Mouse (Mus musculus) megakaryocyte, embryonic 14.5 days (primary cell): ENCODE data around the gene Garnl3. TPM values are rescaled to one million over a fixed set of nuclear protein-coding genes. Genes with fewer than 3 reads are reported as not detected.

Experiments used
- H3K27me3 ChIP-seq: replicated peaks from 2 replicates; pipeline ENCODE3; 2012; ENCODE audit warnings: inconsistent platforms
- H3K36me3 ChIP-seq: replicated peaks from 2 replicates; pipeline ENCODE3; 2012; ENCODE audit warnings: low read length, inconsistent platforms, mixed read lengths
- H3K4me1 ChIP-seq: 2 replicates; pipeline ENCODE4 v1.6.1; 2012; ENCODE audit warnings: inconsistent platforms
- H3K4me3 ChIP-seq: replicated peaks from 2 replicates; pipeline ENCODE3; 2012; ENCODE audit warnings: moderate library complexity, mild to moderate bottlenecking, inconsistent platforms
- H3K9me3 ChIP-seq: 2 replicates; pipeline ENCODE4 v1.6.1; 2012; ENCODE audit warnings: inconsistent platforms
- FLI1 ChIP-seq: IDR thresholded peaks from 2 replicates; pipeline ENCODE4 v1.6.1; 2012; ENCODE audit warnings: low read length, inconsistent platforms, mixed read lengths
- GATA1 ChIP-seq: IDR thresholded peaks from 3 replicates; pipeline ENCODE4 v1.6.1; 2012; ENCODE audit warnings: mixed read lengths, low read length, inconsistent platforms, borderline replicate concordance
- polyA plus RNA-seq: library from polyadenylated mRNA; stranded (reverse); fragments of >175 nt; gene quantifications from 2 replicates; pipeline ENCODE4 v1.2.3, GENCODE M21; 2012; ENCODE audit warnings: low replicate concordance; ENCODE audit not compliant: insufficient read depth

Gene Garnl3
- polyA plus RNA-seq = 0.06 TPM in 1 of 2 replicates, not detected in the other

DNA sequence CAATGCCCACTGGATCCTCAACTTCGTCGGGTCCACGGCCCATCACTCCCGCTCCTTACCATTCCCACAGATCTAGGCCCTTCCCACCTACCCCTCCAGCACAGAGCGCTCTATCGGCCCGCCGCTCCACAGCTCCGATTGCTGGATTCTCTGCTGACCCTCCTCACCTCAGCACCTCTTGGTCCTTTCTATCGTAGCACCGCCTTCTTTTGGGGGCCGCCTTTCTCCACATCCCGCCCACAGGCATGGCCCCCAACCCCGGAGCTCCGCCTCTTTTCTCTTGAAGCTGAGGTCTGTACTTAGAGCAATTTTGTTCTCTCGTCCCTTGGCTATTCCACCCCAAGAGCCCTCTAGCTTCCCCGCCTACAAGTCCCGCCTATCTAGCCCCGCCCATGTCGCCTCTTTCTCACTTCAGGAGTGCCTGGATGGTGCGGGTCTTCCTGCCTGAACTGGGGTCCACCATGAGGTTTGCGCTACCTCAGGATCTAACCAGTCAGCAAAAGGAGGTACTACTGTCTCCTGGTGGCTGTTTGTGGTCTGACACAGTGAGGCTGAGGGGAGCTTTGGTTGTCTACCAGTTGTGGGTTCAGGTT lies at the start of gene Garnl3:
Gene Garnl3, minus strand, starts transcription at position 155 of the 593 bp plus-strand sequence.
- Histone ChIP-seq H3K4me1 (peaks cover 33% of the 10 kb centered on the region), H3K36me3 (no peaks in the 10 kb centered on the region), H3K9me3 (no peaks in the 10 kb centered on the region), H3K4me3 (peak within 1 kb of the TSS; percentile 93), H3K27me3 (peaks cover 67% of the 10 kb centered on the region)
- TF ChIP-seq GATA1 (no peak), FLI1 (no peak)

DNA sequence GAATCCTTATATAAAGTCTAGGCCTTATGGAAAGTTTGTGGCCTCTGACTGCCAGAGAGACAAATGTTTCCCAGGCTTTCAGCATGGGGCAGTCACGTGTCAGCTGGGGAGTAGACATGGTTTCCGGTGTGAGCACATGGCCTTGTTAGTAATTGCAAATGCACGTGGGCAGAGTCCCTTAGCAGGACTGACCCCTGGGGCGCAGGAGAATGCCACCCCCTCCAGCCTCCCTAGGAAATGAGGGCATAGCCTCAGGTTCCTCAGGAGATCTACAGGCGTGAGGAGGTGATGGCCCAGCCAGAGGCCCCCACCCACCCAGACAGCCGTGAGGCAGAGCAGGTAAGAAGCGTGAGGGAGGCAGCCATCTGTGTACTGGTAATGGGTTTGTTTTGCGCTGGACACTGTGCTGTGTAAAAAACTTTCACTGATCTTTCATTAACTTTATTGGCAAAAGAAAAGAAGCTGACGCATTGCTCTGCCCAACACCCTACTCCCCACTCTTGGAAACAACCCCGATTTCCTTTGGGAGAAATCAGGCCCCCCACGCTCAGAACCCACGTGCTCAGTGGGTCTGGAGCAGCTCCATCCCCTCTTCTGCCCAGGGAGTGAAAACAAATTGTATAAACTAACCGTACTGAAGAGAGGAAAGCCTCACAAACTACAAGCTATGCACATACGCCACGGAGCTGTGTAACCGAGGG lies 48.6 kb upstream of the Garnl3 start:
- Histone ChIP-seq H3K27me3 (peaks cover 58% of the 10 kb centered on the region), H3K4me1 (peaks cover 35% of the 10 kb centered on the region), H3K4me3 (no peak overlapping the region), H3K9me3 (no peaks in the 10 kb centered on the region), H3K36me3 (no peaks in the 10 kb centered on the region)
- TF ChIP-seq FLI1 (no peak), GATA1 (no peak)

DNA sequence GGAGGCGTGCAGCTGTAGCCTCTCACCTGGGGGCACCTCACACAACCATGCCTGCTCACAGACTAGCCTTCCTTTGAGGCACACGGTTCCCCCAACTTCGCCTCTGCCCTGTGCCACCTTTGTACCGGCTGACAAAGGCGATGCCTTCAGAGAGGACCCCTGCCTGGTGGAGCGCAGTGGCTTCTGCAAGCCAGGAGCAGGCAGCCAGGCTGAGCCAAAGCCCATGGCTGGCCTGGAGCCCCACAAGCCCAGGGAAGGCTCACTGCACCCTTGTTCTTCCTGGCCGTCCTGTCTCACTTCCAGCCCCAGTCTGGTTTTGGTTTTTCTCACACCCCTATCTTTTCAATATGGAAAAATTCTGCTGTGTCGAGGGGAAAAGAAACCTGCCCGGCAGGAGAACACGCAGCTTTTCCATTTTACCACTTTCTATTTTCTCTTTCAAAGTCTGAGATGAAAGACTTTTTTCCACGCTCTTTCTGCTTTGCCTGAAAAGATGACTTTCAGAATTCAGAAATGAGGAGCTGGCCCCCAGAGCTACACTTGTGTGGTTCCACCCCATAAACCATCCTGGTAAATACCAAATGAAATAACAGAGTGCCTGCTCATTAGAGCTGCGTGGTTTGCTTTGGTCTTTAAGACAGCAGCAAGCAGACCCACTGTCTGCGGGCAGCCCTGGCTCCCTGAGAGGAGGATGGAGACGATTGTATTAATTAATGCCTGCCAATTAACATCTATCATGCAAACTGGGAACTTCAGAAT lies 47.9 kb upstream of the Garnl3 start:
- no peaks in the 10 kb centered on the region for H3K36me3 ChIP-seq
- TF ChIP-seq FLI1 (no peak), GATA1 (no peak)
- peaks cover 35% of the 10 kb centered on the region for H3K4me1 ChIP-seq
- H3K27me3 ChIP-seq = peaks cover 56% of the 10 kb centered on the region
- H3K9me3 ChIP-seq = no peaks in the 10 kb centered on the region
- H3K4me3 ChIP-seq = no peak overlapping the region

DNA sequence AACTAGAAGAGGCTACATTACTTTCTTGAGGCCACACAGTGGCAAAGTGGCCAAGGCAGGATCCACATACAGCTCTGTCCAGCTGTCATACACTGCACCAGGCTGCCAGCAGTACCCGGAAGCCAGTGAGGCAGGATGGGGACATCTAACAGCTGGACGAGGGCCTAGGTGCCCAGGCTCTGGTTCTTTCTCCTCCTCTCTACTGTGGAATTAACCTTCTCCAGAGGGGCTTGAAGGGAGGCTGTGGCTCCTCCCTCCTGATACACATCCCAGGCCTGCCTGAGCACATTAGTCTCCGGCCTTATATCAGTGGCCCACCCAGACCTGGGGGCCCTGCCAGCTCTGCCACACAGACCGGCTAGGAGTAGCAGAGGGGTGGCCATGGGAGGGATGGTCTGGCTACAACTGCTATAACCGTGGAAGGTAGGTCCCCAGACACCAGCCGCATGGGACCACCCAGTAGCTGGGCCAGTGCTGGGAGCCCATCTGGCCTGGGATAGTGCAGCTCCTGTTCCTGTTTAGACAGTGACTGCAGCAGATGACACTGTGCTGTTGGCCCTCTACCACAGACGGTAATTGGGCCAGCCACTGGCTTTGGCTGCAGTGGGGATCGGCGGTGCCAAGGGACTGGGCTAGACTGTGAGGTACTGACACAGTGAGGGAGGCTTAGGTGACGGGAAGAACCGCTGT lies 46.9 kb upstream of the Garnl3 start:
- Histone ChIP-seq H3K4me1 (peaks cover 36% of the 10 kb centered on the region), H3K9me3 (no peaks in the 10 kb centered on the region), H3K4me3 (no peak overlapping the region), H3K27me3 (peaks cover 58% of the 10 kb centered on the region), H3K36me3 (no peaks in the 10 kb centered on the region)
- TF ChIP-seq GATA1 (no peak), FLI1 (no peak)

DNA sequence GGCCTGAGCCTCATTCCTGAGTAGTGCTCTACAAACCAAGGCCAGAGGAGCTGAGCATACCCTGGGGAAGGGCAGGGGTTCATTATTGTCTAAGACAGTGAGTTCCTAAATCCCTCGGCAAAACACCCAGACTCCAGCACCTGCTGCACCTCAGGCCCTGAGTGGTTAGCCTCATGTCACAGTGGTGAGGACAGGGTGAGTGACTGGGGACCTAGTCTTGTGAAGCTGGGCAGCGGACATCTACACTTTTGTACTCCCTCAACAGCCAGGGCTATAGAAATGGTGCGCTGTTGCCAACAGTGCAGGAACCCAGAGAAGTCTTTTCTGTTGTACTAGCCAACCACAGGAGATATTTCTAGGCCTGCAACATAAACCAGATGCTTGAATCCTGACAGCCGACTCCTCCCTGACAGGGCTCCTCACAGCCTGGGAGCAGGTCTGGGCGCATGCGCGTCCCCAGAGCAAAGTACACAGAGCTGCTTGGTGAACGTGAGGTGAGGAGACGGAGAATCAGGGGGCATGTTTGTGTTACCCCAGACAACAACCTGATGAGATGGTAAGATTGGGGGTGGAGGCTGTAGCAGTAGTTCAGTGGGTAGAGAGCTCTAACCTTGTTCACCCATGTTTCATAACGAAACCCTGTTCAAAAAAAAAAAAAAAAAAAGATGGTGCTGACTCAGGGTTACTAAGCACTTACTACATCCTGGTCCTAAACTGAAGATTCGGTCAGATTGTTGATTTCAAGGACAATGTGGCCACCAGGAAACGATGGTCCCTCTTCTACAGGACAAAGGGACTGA lies 46.2 kb upstream of the Garnl3 start:
- TF ChIP-seq GATA1 = no peak
- no peak for TF ChIP-seq FLI1
- H3K27me3 ChIP-seq = peaks cover 62% of the 10 kb centered on the region
- no peaks in the 10 kb centered on the region for H3K9me3 ChIP-seq
- peaks cover 39% of the 10 kb centered on the region for H3K4me1 ChIP-seq
- no peaks in the 10 kb centered on the region for H3K36me3 ChIP-seq
- no peak overlapping the region for H3K4me3 ChIP-seq

DNA sequence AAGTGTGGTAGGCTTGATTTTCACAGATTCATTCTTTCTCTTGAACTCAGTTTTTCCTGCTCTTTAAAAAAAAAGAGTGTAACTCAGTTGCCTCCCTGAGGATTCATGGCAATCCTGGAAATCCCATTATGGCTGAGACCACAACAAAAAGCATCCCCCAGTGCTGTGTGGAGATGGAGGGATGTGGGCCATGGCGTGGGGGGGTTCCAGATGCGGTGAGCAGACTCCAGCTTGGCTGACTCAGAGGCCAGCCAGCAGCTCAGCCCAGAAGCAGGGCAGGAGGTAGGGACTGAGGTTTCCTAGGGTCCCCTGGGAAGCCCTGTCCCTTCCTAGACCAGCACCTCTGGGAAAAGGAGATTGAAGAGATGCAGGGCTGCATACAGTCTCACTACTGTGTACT lies 45.5 kb upstream of the Garnl3 start:
- H3K4me3 ChIP-seq = no peak overlapping the region
- no peaks in the 10 kb centered on the region for H3K36me3 ChIP-seq
- H3K4me1 ChIP-seq = peaks cover 36% of the 10 kb centered on the region
- no peak for TF ChIP-seq FLI1
- no peak for TF ChIP-seq GATA1
- no peaks in the 10 kb centered on the region for H3K9me3 ChIP-seq
- H3K27me3 ChIP-seq = peaks cover 64% of the 10 kb centered on the region

DNA sequence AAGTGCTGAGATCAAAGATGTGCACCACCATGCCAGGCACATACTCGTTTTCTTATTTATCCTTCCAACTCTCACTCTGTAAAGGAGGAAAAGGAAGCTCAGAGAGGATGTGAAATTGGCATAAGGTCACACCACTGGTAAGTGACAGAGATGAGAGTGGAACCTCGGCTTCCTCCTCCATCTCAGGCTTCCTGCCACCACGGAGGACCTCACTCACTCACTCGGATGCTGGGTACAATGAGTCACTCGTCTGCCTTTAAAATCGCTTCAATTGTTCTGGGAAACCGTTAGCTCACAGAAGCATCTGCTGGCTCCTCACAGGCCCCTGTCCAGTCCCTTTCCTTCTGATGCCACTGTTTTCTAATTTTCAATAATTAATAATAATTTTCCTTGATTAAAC lies 45.1 kb upstream of the Garnl3 start:
- Histone ChIP-seq H3K4me3 (no peak overlapping the region), H3K4me1 (peaks cover 36% of the 10 kb centered on the region), H3K36me3 (no peaks in the 10 kb centered on the region), H3K27me3 (peaks cover 65% of the 10 kb centered on the region), H3K9me3 (no peaks in the 10 kb centered on the region)
- TF ChIP-seq FLI1 (no peak), GATA1 (no peak)

DNA sequence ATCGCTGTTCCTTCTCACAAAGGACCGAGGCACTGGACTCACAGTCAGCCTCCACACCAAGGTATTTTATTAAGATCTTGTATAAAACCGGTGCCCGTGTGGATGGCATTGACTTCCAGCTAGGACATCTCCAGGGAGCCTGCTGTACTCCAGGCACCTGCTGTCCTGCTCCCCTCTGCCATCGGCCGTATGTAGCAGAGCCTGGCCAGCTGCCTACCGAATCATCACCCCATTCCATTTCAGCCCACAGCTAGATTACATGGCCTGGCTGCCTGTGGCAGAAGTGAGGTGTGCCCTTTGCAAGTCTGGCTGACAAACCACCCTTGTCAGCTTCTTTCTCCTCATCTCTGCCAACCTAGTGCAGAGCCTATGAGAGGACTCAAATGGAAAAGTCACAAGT lies 42.2 kb upstream of the Garnl3 start:
- TF ChIP-seq FLI1 (no peak), GATA1 (no peak)
- no peak overlapping the region for H3K4me3 ChIP-seq
- H3K4me1 ChIP-seq = peaks cover 50% of the 10 kb centered on the region
- H3K36me3 ChIP-seq = no peaks in the 10 kb centered on the region
- H3K9me3 ChIP-seq = no peaks in the 10 kb centered on the region
- peaks cover 63% of the 10 kb centered on the region for H3K27me3 ChIP-seq

DNA sequence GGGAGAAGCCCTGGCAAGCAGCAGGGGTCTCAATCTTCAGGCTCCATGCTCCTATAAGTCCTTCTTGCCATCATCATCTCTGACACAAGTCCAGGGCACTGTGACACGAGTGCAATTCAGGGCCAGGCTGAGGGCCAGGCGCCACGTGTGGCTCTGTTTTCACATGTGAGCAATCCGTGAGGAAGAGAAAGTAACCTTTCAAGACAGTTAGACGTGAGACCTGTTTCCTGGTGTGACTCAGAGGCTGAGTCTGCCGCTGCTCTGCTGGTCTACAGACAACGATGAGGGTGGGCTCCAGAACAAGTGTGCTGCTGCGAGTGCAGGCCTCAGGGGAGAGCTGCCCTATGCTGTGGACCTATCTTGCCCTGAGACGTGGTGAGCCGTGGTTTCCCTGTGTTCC lies 41.7 kb upstream of the Garnl3 start:
- Histone ChIP-seq H3K27me3 (peaks cover 61% of the 10 kb centered on the region), H3K4me3 (peak overlapping the region; percentile 53), H3K9me3 (no peaks in the 10 kb centered on the region), H3K4me1 (peaks cover 44% of the 10 kb centered on the region), H3K36me3 (no peaks in the 10 kb centered on the region)
- TF ChIP-seq FLI1 (no peak), GATA1 (no peak)
